Mouse (Mus musculus) megakaryocyte, embryonic 14.5 days (primary cell): ENCODE measurements at regions not wholly inside any gene's neighbourhood (a gene's known extent, or its start where the extent isn't known, plus 50 kb on each side); places are given as distances from the start of the nearest gene placed in this dataset.

Experiments used
- FLI1 ChIP-seq: IDR thresholded peaks from 2 replicates; pipeline ENCODE4 v1.6.1; 2012; ENCODE audit warnings: low read length, inconsistent platforms, mixed read lengths
- GATA1 ChIP-seq: IDR thresholded peaks from 3 replicates; pipeline ENCODE4 v1.6.1; 2012; ENCODE audit warnings: mixed read lengths, low read length, inconsistent platforms, borderline replicate concordance

- no peak for TF ChIP-seq GATA1
- TF ChIP-seq FLI1 = no peak
Measured at GRCm38 (mm10) chr15:96751243-96752061, 51.9 kb upstream of the Slc38a2 start.
